Mouse (Mus musculus): ENCODE measurements at regions not wholly inside any gene's neighbourhood (a gene's known extent, or its start where the extent isn't known, plus 50 kb on each side); places are given as distances from the start of the nearest gene placed in this dataset.

GRCm38 (mm10) chr12:97862921-97863320, 396.3 kb downstream of the Galc start:
- TF ChIP-seq CTCF (IDR thresholded peaks at IDR 0.05; ENCODE audit: insufficient read depth, low read length) = no peak
- TF ChIP-seq POLR2A (IDR thresholded peaks at IDR 0.05; ENCODE audit: borderline replicate concordance, extremely low read depth, low read depth, low read length) = no peak

Data from lung, adult 2 months (tissue).